ENCODE assay signal across 8 mouse cellular contexts in genomic region chr10:42501775-42502348, GRCm38 (mm10). TPM values are rescaled to one million over a fixed set of nuclear protein-coding genes. Genes with fewer than 3 reads are reported as not detected.
A peak's percentile ranks its signal among the peaks of the same experiment; 100 is the strongest.
DNase-seq lines count a peak whose midpoint lies in the region; ATAC-seq and TF ChIP-seq lines count a peak whose summit lies in the region.

Gene Snx3, plus strand, starts transcription at chr10:42502030.

- peak within 1 kb of the TSS; percentile 71 for H3ac ChIP-seq in C2C12 (ENCODE audit: control insufficient read depth, insufficient read length, low read depth)

- TF ChIP-seq POLR2A in brain, embryonic 14.5 days (IDR thresholded peaks at IDR 0.05; ENCODE audit: borderline replicate concordance, extremely low read depth, insufficient read depth, insufficient read length, poor library complexity, severe bottlenecking) = peak; percentile 77

- peak within 1 kb of the TSS; percentile 98 for H3K9ac ChIP-seq in heart, embryonic 12.5 days
- H3K9ac ChIP-seq in kidney, postnatal 0 days (ENCODE audit: low read depth, low read length) = peak within 1 kb of the TSS; percentile 92
- peak within 1 kb of the TSS; percentile 99 for H3K9ac ChIP-seq in liver, embryonic 11.5 days (ENCODE audit: low read depth, low read length)
- H3K9ac ChIP-seq in stomach, embryonic 15.5 days = peak within 1 kb of the TSS; percentile 98

- WGBS in heart, embryonic 12.5 days = under 1% methylated on average over 68 of the region's 68 CpGs
- under 1% methylated on average over 68 of the region's 68 CpGs for WGBS in kidney, postnatal 0 days
- under 1% methylated on average over 68 of the region's 68 CpGs for WGBS in liver, embryonic 11.5 days
- WGBS in stomach, embryonic 15.5 days = under 1% methylated on average over 68 of the region's 68 CpGs

- H3K4me3 ChIP-seq in C2C12 (ENCODE audit: insufficient read depth, poor library complexity, severe bottlenecking) = peak within 1 kb of the TSS; percentile 98
- H3K4me3 ChIP-seq in erythroblast, embryonic 14.5 days (replicated peaks) = peak within 1 kb of the TSS; percentile 98
- peak within 1 kb of the TSS; percentile 98 for H3K4me3 ChIP-seq in heart, embryonic 12.5 days
- peak within 1 kb of the TSS; percentile 94 for H3K4me3 ChIP-seq in kidney, postnatal 0 days (replicated peaks; ENCODE audit: low read depth, low read length)
- peak within 1 kb of the TSS; percentile 95 for H3K4me3 ChIP-seq in liver, embryonic 11.5 days (ENCODE audit: low read depth, low read length)
- H3K4me3 ChIP-seq in stomach, embryonic 15.5 days (replicated peaks) = peak within 1 kb of the TSS; percentile 99

- H3K9me3 ChIP-seq in erythroblast, embryonic 14.5 days (ENCODE audit: control insufficient read depth, low read length) = no peaks in the 10 kb centered on the region
- peaks cover 2% of the 10 kb centered on the region; the same call in 1 of the 2 replicates for H3K9me3 ChIP-seq in heart, embryonic 12.5 days (replicated peaks)
- H3K9me3 ChIP-seq in kidney, postnatal 0 days (replicated peaks; ENCODE audit: low read length) = no peaks in the 10 kb centered on the region
- no peaks in the 10 kb centered on the region for H3K9me3 ChIP-seq in liver, embryonic 11.5 days (ENCODE audit: control insufficient read depth, low read length)
- H3K9me3 ChIP-seq in stomach, embryonic 15.5 days = no peaks in the 10 kb centered on the region

- H3K4me2 ChIP-seq in heart, embryonic 12.5 days = peak within 1 kb of the TSS; percentile 80
- H3K4me2 ChIP-seq in kidney, postnatal 0 days (ENCODE audit: low read length) = peak within 1 kb of the TSS; percentile 60
- peak within 1 kb of the TSS; percentile 90 for H3K4me2 ChIP-seq in liver, embryonic 11.5 days
- H3K4me2 ChIP-seq in stomach, embryonic 15.5 days = peak within 1 kb of the TSS; percentile 76

- H3K79me2 ChIP-seq in C2C12 (ENCODE audit: control insufficient read depth, insufficient read depth) = peaks cover 47% of the 10 kb centered on the region

- peak; percentile 99 for DNase-seq in brain, embryonic 14.5 days (ENCODE audit: low read depth)
- peak; percentile 99 for DNase-seq in kidney, postnatal 0 days (ENCODE audit: low spot score)
- DNase-seq in liver, embryonic 11.5 days (ENCODE audit: low spot score) = peak; percentile 94
- peak; percentile 98 for DNase-seq in naive thymus-derived CD4-positive, alpha-beta T cell, adult 2 months (ENCODE audit: low read depth)

- TF ChIP-seq CTCF in C2C12 (IDR thresholded peaks at IDR 0.05; ENCODE audit: control insufficient read depth, insufficient read depth, insufficient read length) = no peak
- no peak for TF ChIP-seq CTCF in brain, embryonic 14.5 days (IDR thresholded peaks at IDR 0.05; ENCODE audit: borderline replicate concordance, extremely low read depth, insufficient read depth, insufficient read length)
- no peak for TF ChIP-seq CTCF in kidney, postnatal 0 days (IDR thresholded peaks at IDR 0.05; ENCODE audit: low read depth)

- H3K27me3 ChIP-seq in C2C12 (ENCODE audit: control insufficient read depth, insufficient read depth, insufficient read length) = no peaks in the 10 kb centered on the region
- H3K27me3 ChIP-seq in erythroblast, embryonic 14.5 days (ENCODE audit: control insufficient read depth) = no peaks in the 10 kb centered on the region
- no peaks in the 10 kb centered on the region for H3K27me3 ChIP-seq in heart, embryonic 12.5 days (replicated peaks)
- H3K27me3 ChIP-seq in kidney, postnatal 0 days (ENCODE audit: insufficient read depth, low read length) = no peaks in the 10 kb centered on the region
- no peaks in the 10 kb centered on the region for H3K27me3 ChIP-seq in liver, embryonic 11.5 days (replicated peaks; ENCODE audit: control insufficient read depth, insufficient read depth, low read length)
- no peaks in the 10 kb centered on the region for H3K27me3 ChIP-seq in stomach, embryonic 15.5 days (replicated peaks)

- H3K27ac ChIP-seq in heart, embryonic 12.5 days (ENCODE audit: poor library complexity, severe bottlenecking) = peak within 1 kb of the TSS; percentile 99
- H3K27ac ChIP-seq in kidney, postnatal 0 days = peak within 1 kb of the TSS; percentile 98
- H3K27ac ChIP-seq in liver, embryonic 11.5 days (ENCODE audit: low read depth, low read length) = peak within 1 kb of the TSS; percentile 98
- peak within 1 kb of the TSS; percentile 99 for H3K27ac ChIP-seq in stomach, embryonic 15.5 days

- peaks cover 43% of the 10 kb centered on the region for H3K79me3 ChIP-seq in C2C12 (ENCODE audit: low read depth)

- H3K4me1 ChIP-seq in erythroblast, embryonic 14.5 days (ENCODE audit: control insufficient read depth) = peaks cover 64% of the 10 kb centered on the region
- H3K4me1 ChIP-seq in heart, embryonic 12.5 days (replicated peaks) = peaks cover 9% of the 10 kb centered on the region; the same call in 1 of the 2 replicates
- H3K4me1 ChIP-seq in kidney, postnatal 0 days (replicated peaks; ENCODE audit: insufficient read depth, low read length) = 0 out of 2 replicates have a peak, but pooled peaks cover 3% of the 10 kb centered on the region
- peaks cover 16% of the 10 kb centered on the region for H3K4me1 ChIP-seq in liver, embryonic 11.5 days (replicated peaks; ENCODE audit: control insufficient read depth, insufficient read depth, low read length)
- H3K4me1 ChIP-seq in stomach, embryonic 15.5 days = no peaks in the 10 kb centered on the region

- H3K36me3 ChIP-seq in C2C12 (ENCODE audit: control insufficient read depth, insufficient read depth) = peaks cover 22% of the 10 kb centered on the region
- H3K36me3 ChIP-seq in erythroblast, embryonic 14.5 days (ENCODE audit: control insufficient read depth) = peaks cover 27% of the 10 kb centered on the region
- H3K36me3 ChIP-seq in heart, embryonic 12.5 days = 0 out of 2 replicates have a peak, but pooled peaks cover 2% of the 10 kb centered on the region
- no peaks in the 10 kb centered on the region for H3K36me3 ChIP-seq in kidney, postnatal 0 days (ENCODE audit: insufficient read depth, low read length)
- H3K36me3 ChIP-seq in liver, embryonic 11.5 days (ENCODE audit: control insufficient read depth, insufficient read depth, low read length) = no peaks in the 10 kb centered on the region; the same call in 1 of the 2 replicates
- H3K36me3 ChIP-seq in stomach, embryonic 15.5 days = no peaks in the 10 kb centered on the region

- ATAC-seq in heart, embryonic 12.5 days (ENCODE audit: insufficient number of reproducible peaks, low FRiP score) = peak; percentile 97
- peak; percentile 98 for ATAC-seq in kidney, postnatal 0 days (replicated peaks; ENCODE audit: low FRiP score, low read depth)
- ATAC-seq in liver, embryonic 11.5 days (replicated peaks; ENCODE audit: low FRiP score) = peak; percentile 95
- peak; percentile 98 for ATAC-seq in stomach, embryonic 15.5 days (ENCODE audit: insufficient read depth, low FRiP score, low read depth)

TF ChIP-seq in C2C12, 6 proteins besides CTCF, POLR2A, EP300 and RAD21:
- no peak for TF ChIP-seq FOSL1 (IDR thresholded peaks at IDR 0.05; ENCODE audit: insufficient read depth, low read length, poor library complexity, severe bottlenecking)
- no peak for TF ChIP-seq CEBPB (IDR thresholded peaks at IDR 0.05; ENCODE audit: low read depth)
- no peak for TF ChIP-seq MYOG (IDR thresholded peaks at IDR 0.05; ENCODE audit: control insufficient read depth, extremely low read depth, insufficient read length)
- no peak for TF ChIP-seq MYOD1 (IDR thresholded peaks at IDR 0.05; ENCODE audit: control insufficient read depth, insufficient read length, low read depth)
- TF ChIP-seq MAX (IDR thresholded peaks at IDR 0.05) = peak; percentile 21
- peak; percentile 29 for TF ChIP-seq USF1 (IDR thresholded peaks at IDR 0.05; ENCODE audit: low read depth)

RNA-seq across cellular contexts. Expression of gene Snx3, which starts in this region (rescaled TPM):
- 174 TPM for polyA plus RNA-seq in C2C12 (2012; fragmentation: generic; extraction: Trizol)
- polyA plus RNA-seq in brain, embryonic 14.5 days (2012; rRNA removed) = 269 and 325 TPM in 2 replicates
- 66.4 and 71.6 TPM in 2 replicates for polyA plus RNA-seq in erythroblast, embryonic 14.5 days (2012)
- polyA plus RNA-seq in heart, embryonic 12.5 days (2016; fragmentation: Nextera tagmentation; extraction: Ambion mirVana) = 353 and 382 TPM in 2 replicates
- 326 and 345 TPM in 2 replicates for polyA plus RNA-seq in kidney, postnatal 0 days (2015; fragmentation: Nextera tagmentation; extraction: Ambion mirVana)
- 355 and 358 TPM in 2 replicates for polyA plus RNA-seq in liver, embryonic 11.5 days (2014; fragmentation: Nextera tagmentation; extraction: Ambion mirVana)
- polyA plus RNA-seq in stomach, embryonic 15.5 days (2015; fragmentation: Nextera tagmentation; extraction: Ambion mirVana) = 372 and 389 TPM in 2 replicates

Comparison
In these comparisons a context has a peak if more than half of its experiments do, and no peak if none do; other contexts are left out.
1. Peak in every context shown above with its lines: DNase-seq, ATAC-seq, H3K4me3 ChIP-seq and H3K27ac ChIP-seq.